Mouse (Mus musculus): ENCODE measurements around the gene Art3. TPM values are rescaled to one million over a fixed set of nuclear protein-coding genes. Genes with fewer than 3 reads are reported as not detected.

The Art3 gene
- polyA plus RNA-seq, 1 experiment from 2014 or later: 13.5 TPM

- TF ChIP-seq CTCF (IDR thresholded peaks at IDR 0.05; ENCODE audit: low read depth): no peak
- TF ChIP-seq EP300 (optimal IDR thresholded peaks at IDR 0.05): no peak
- ATAC-seq (ENCODE audit: low FRiP score, low TSS enrichment) (no peak), DNase-seq (ENCODE audit: low spot score) (no peak)
- Histone ChIP-seq H3K4me3 (ENCODE audit: low read depth, low read length) (no peak overlapping the region), H3K4me1 (replicated peaks; ENCODE audit: control insufficient read depth, insufficient read depth) (no peaks in the 10 kb centered on the region; the same call in 1 of the 2 replicates), H3K4me2 (replicated peaks; ENCODE audit: low read depth) (no peak overlapping the region), H3K27me3 (ENCODE audit: control insufficient read depth, insufficient read depth, low read length) (no peaks in the 10 kb centered on the region), H3K9ac (ENCODE audit: low read length) (no peak overlapping the region), H3K27ac (replicated peaks) (0 out of 2 replicates have a peak overlapping the region, but pooled peaks have one; percentile 1), H3K36me3 (ENCODE audit: control insufficient read depth, insufficient read depth, low read length) (no peaks in the 10 kb centered on the region), H3K9me3 (ENCODE audit: control insufficient read depth, low read length) (no peaks in the 10 kb centered on the region)
- WGBS: 15% methylated on average over 13 of the region's 13 CpGs
These were observed 45.3 kb downstream of the Art3 start for GRCm38 (mm10) chr5:92376795-92377405.

GRCm38 (mm10) chr5:92381550-92382348 lies 50.1 kb downstream of the Art3 start:
- no peaks in the 10 kb centered on the region for H3K27me3 ChIP-seq (ENCODE audit: control insufficient read depth, insufficient read depth, low read length)
- no peak overlapping the region for H3K9ac ChIP-seq (ENCODE audit: low read length)
- TF ChIP-seq EP300 (optimal IDR thresholded peaks at IDR 0.05) (no peak), CTCF (IDR thresholded peaks at IDR 0.05; ENCODE audit: low read depth) (peak; percentile 90)
- H3K9me3 ChIP-seq (ENCODE audit: control insufficient read depth, low read length): no peaks in the 10 kb centered on the region
- H3K27ac ChIP-seq (replicated peaks): no peak overlapping the region
- no peak overlapping the region for H3K4me2 ChIP-seq (replicated peaks; ENCODE audit: low read depth)
- no peaks in the 10 kb centered on the region; the same call in 1 of the 2 replicates for H3K4me1 ChIP-seq (replicated peaks; ENCODE audit: control insufficient read depth, insufficient read depth)
- no peak overlapping the region for H3K4me3 ChIP-seq (ENCODE audit: low read depth, low read length)
- H3K36me3 ChIP-seq (ENCODE audit: control insufficient read depth, insufficient read depth, low read length): no peaks in the 10 kb centered on the region
- DNase-seq (ENCODE audit: low spot score): peak; percentile 71
- peak; percentile 78 for ATAC-seq (ENCODE audit: low FRiP score, low TSS enrichment)
- 33% methylated on average over 12 of the region's 12 CpGs for WGBS

- Histone ChIP-seq H3K36me3 (ENCODE audit: control insufficient read depth, insufficient read depth, low read length) (no peaks in the 10 kb centered on the region), H3K9ac (ENCODE audit: low read length) (no peak overlapping the region), H3K27me3 (ENCODE audit: control insufficient read depth, insufficient read depth, low read length) (no peaks in the 10 kb centered on the region), H3K4me2 (replicated peaks; ENCODE audit: low read depth) (no peak overlapping the region), H3K4me3 (ENCODE audit: low read depth, low read length) (no peak overlapping the region), H3K4me1 (replicated peaks; ENCODE audit: control insufficient read depth, insufficient read depth) (no peaks in the 10 kb centered on the region), H3K27ac (replicated peaks) (no peak overlapping the region), H3K9me3 (ENCODE audit: control insufficient read depth, low read length) (no peaks in the 10 kb centered on the region)
- 57% methylated on average over 9 of the region's 9 CpGs for WGBS
- DNase-seq (ENCODE audit: low spot score): no peak
- ATAC-seq (ENCODE audit: low FRiP score, low TSS enrichment): no peak
- TF ChIP-seq EP300 (optimal IDR thresholded peaks at IDR 0.05): no peak
- TF ChIP-seq CTCF (IDR thresholded peaks at IDR 0.05; ENCODE audit: low read depth): no peak
These were observed 50.7 kb downstream of the Art3 start for GRCm38 (mm10) chr5:92382349-92382679.

- TF ChIP-seq CTCF (IDR thresholded peaks at IDR 0.05; ENCODE audit: low read depth) (no peak), EP300 (optimal IDR thresholded peaks at IDR 0.05) (no peak)
- no peak overlapping the region for H3K9ac ChIP-seq (ENCODE audit: low read length)
- no peaks in the 10 kb centered on the region for H3K9me3 ChIP-seq (ENCODE audit: control insufficient read depth, low read length)
- H3K4me1 ChIP-seq (replicated peaks; ENCODE audit: control insufficient read depth, insufficient read depth): peaks cover 2% of the 10 kb centered on the region; the same call in 1 of the 2 replicates
- H3K4me2 ChIP-seq (replicated peaks; ENCODE audit: low read depth): no peak overlapping the region
- DNase-seq (ENCODE audit: low spot score): no peak
- H3K36me3 ChIP-seq (ENCODE audit: control insufficient read depth, insufficient read depth, low read length): no peaks in the 10 kb centered on the region
- WGBS: 44% methylated on average over 7 of the region's 7 CpGs
- H3K27me3 ChIP-seq (ENCODE audit: control insufficient read depth, insufficient read depth, low read length): no peaks in the 10 kb centered on the region
- no peak overlapping the region for H3K4me3 ChIP-seq (ENCODE audit: low read depth, low read length)
- no peak overlapping the region for H3K27ac ChIP-seq (replicated peaks)
- ATAC-seq (ENCODE audit: low FRiP score, low TSS enrichment): no peak
These were observed 52.1 kb downstream of the Art3 start for GRCm38 (mm10) chr5:92383747-92384146.

GRCm38 (mm10) chr5:92384855-92385254 lies 53.2 kb downstream of the Art3 start:
- DNase-seq (ENCODE audit: low spot score): peak; percentile 31
- H3K9ac ChIP-seq (ENCODE audit: low read length): no peak overlapping the region
- peak; percentile 73 for TF ChIP-seq CTCF (IDR thresholded peaks at IDR 0.05; ENCODE audit: low read depth)
- TF ChIP-seq EP300 (optimal IDR thresholded peaks at IDR 0.05): no peak

GRCm38 (mm10) chr5:92386102-92386501 lies 54.5 kb downstream of the Art3 start:
- peaks cover 2% of the 10 kb centered on the region; the same call in 1 of the 2 replicates for H3K4me1 ChIP-seq (replicated peaks; ENCODE audit: control insufficient read depth, insufficient read depth)
- 77% methylated on average over 5 of the region's 5 CpGs for WGBS
- no peak overlapping the region for H3K4me2 ChIP-seq (replicated peaks; ENCODE audit: low read depth)
- no peaks in the 10 kb centered on the region for H3K9me3 ChIP-seq (ENCODE audit: control insufficient read depth, low read length)
- H3K4me3 ChIP-seq (ENCODE audit: low read depth, low read length): no peak overlapping the region
- no peak overlapping the region for H3K9ac ChIP-seq (ENCODE audit: low read length)
- no peak overlapping the region for H3K27ac ChIP-seq (replicated peaks)
- H3K27me3 ChIP-seq (ENCODE audit: control insufficient read depth, insufficient read depth, low read length): no peaks in the 10 kb centered on the region
- H3K36me3 ChIP-seq (ENCODE audit: control insufficient read depth, insufficient read depth, low read length): no peaks in the 10 kb centered on the region
- no peak for DNase-seq (ENCODE audit: low spot score)
- no peak for TF ChIP-seq EP300 (optimal IDR thresholded peaks at IDR 0.05)
- no peak for TF ChIP-seq CTCF (IDR thresholded peaks at IDR 0.05; ENCODE audit: low read depth)
- ATAC-seq (ENCODE audit: low FRiP score, low TSS enrichment): no peak

More at GRCm38 (mm10) chr5:92384855-92385254, 53.2 kb downstream of the Art3 start:
- H3K4me1 ChIP-seq (replicated peaks; ENCODE audit: control insufficient read depth, insufficient read depth): peaks cover 2% of the 10 kb centered on the region; the same call in 1 of the 2 replicates
- 56% methylated on average over 7 of the region's 7 CpGs for WGBS
- H3K4me2 ChIP-seq (replicated peaks; ENCODE audit: low read depth): no peak overlapping the region
- peak; percentile 43 for ATAC-seq (ENCODE audit: low FRiP score, low TSS enrichment)
- no peak overlapping the region for H3K4me3 ChIP-seq (ENCODE audit: low read depth, low read length)
- no peaks in the 10 kb centered on the region for H3K9me3 ChIP-seq (ENCODE audit: control insufficient read depth, low read length)
- H3K27me3 ChIP-seq (ENCODE audit: control insufficient read depth, insufficient read depth, low read length): no peaks in the 10 kb centered on the region
- H3K36me3 ChIP-seq (ENCODE audit: control insufficient read depth, insufficient read depth, low read length): no peaks in the 10 kb centered on the region
- no peak overlapping the region for H3K27ac ChIP-seq (replicated peaks)

Data from stomach, postnatal 0 days (tissue).